Mouse (Mus musculus) heart, adult 2 months (tissue): Measurements from ENCODE around the gene Rhox6.

Experiments used
- CTCF ChIP-seq: fragments of 200-600 bp; IDR thresholded peaks from 2 replicates; pipeline ENCODE4 v1.8.1; 2022; ENCODE audit warnings: antibody characterized with exemption, mild to moderate bottlenecking, moderate library complexity
- POLR2A ChIP-seq: fragments of 200-500 bp; IDR thresholded peaks from 2 replicates; pipeline ENCODE4 v1.6.1; 2011; ENCODE audit warnings: mild to moderate bottlenecking, low read depth, low read length, control low read depth; ENCODE audit not compliant: insufficient read depth

DNA sequence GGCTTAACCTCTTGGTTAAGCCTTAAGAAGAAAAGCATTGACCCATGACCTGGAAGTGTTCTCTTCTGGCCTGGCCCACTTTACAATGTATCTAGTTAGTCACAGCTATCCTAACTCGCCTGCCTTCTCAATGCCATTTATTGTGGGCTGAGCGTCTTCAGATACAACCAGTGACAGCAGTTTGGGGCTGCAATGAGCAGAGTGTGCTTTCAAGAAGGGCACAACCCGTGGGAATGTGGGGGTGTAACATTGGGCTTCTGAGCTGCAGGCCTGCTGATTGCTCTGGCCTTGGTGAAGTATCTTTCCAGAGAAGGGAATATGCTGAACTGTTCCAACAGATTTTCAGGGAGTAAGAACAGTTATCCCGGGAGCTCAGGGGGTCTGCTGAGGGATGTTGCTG is 52.1 kb downstream of the Rhox6 start, which contains the start of gene Rhox8:
- TF ChIP-seq CTCF (no peak), POLR2A (no peak)
